Mouse (Mus musculus): ENCODE results near the gene Gm21996. TPM values are rescaled to one million over a fixed set of nuclear protein-coding genes. Genes with fewer than 3 reads are reported as not detected.
"Not testable (repeated sequence)": the region's sequence is repeated elsewhere in the genome, so short reads cannot be mapped to it uniquely, and the experiment has no call there.

Gm21996 gene
- polyA plus RNA-seq (2012; fragmentation: generic; extraction: Trizol) = not detected

- H3K27me3 ChIP-seq (ENCODE audit: control insufficient read depth, insufficient read depth, insufficient read length); H3K4me3 ChIP-seq; H3K79me2 ChIP-seq (ENCODE audit: control insufficient read depth, insufficient read depth); H3K36me3 ChIP-seq (ENCODE audit: control insufficient read depth, insufficient read depth); H3ac ChIP-seq (ENCODE audit: control insufficient read depth, insufficient read length); H3K4me2 ChIP-seq (ENCODE audit: low read depth): not testable (repeated sequence)
Observed at GRCm38 (mm10) chrY:89745432-89745831, at the start of gene Gm21996. Gm21996 (minus strand) TSS chrY:89745532.
